Mouse (Mus musculus): ENCODE data around the gene Scd3.

Scd3 gene

GRCm38 (mm10) chr19:44203015-44203564, at the start of gene Scd3:
Gene Scd3, plus strand, starts transcription at chr19:44203269.
- no peaks in the 10 kb centered on the region for H3K9me3 ChIP-seq (ENCODE audit: low read length)
- H3K4me3 ChIP-seq (replicated peaks; ENCODE audit: low read length): no peak within 1 kb of the TSS
- H3K27me3 ChIP-seq (ENCODE audit: insufficient read depth, low read length): peaks cover 19% of the 10 kb centered on the region
- H3K4me1 ChIP-seq (replicated peaks; ENCODE audit: low read depth, low read length): peaks cover 12% of the 10 kb centered on the region
- no peak for TF ChIP-seq POU5F1 (IDR thresholded peaks at IDR 0.05; ENCODE audit: borderline replicate concordance, low read length)
- TF ChIP-seq NANOG (IDR thresholded peaks at IDR 0.05; ENCODE audit: borderline replicate concordance, low read length): no peak
- no peak for TF ChIP-seq CTCF (conservative IDR thresholded peaks at IDR 0.05; ENCODE audit: low read length)
- H3K36me3 ChIP-seq (ENCODE audit: insufficient read depth, low read length): no peaks in the 10 kb centered on the region

- peaks cover 14% of the 10 kb centered on the region for H3K4me1 ChIP-seq (replicated peaks; ENCODE audit: low read depth, low read length)
- H3K27me3 ChIP-seq (ENCODE audit: insufficient read depth, low read length): peaks cover 20% of the 10 kb centered on the region
- no peak for TF ChIP-seq POU5F1 (IDR thresholded peaks at IDR 0.05; ENCODE audit: borderline replicate concordance, low read length)
- no peak for TF ChIP-seq CTCF (conservative IDR thresholded peaks at IDR 0.05; ENCODE audit: low read length)
- TF ChIP-seq NANOG (IDR thresholded peaks at IDR 0.05; ENCODE audit: borderline replicate concordance, low read length): no peak
- no peaks in the 10 kb centered on the region for H3K36me3 ChIP-seq (ENCODE audit: insufficient read depth, low read length)
- no peaks in the 10 kb centered on the region for H3K9me3 ChIP-seq (ENCODE audit: low read length)
- H3K4me3 ChIP-seq (replicated peaks; ENCODE audit: low read length): no peak overlapping the region
Measured at GRCm38 (mm10) chr19:44153781-44154180, 49.3 kb upstream of the Scd3 start.

GRCm38 (mm10) chr19:44157005-44157404, 46.1 kb upstream of the Scd3 start:
- Histone ChIP-seq H3K4me3 (replicated peaks; ENCODE audit: low read length) (no peak overlapping the region), H3K36me3 (ENCODE audit: insufficient read depth, low read length) (no peaks in the 10 kb centered on the region), H3K4me1 (replicated peaks; ENCODE audit: low read depth, low read length) (peaks cover 14% of the 10 kb centered on the region), H3K9me3 (ENCODE audit: low read length) (no peaks in the 10 kb centered on the region), H3K27me3 (ENCODE audit: insufficient read depth, low read length) (peaks cover 13% of the 10 kb centered on the region)
- no peak for TF ChIP-seq CTCF (conservative IDR thresholded peaks at IDR 0.05; ENCODE audit: low read length)
- no peak for TF ChIP-seq POU5F1 (IDR thresholded peaks at IDR 0.05; ENCODE audit: borderline replicate concordance, low read length)
- no peak for TF ChIP-seq NANOG (IDR thresholded peaks at IDR 0.05; ENCODE audit: borderline replicate concordance, low read length)

- no peaks in the 10 kb centered on the region for H3K36me3 ChIP-seq (ENCODE audit: insufficient read depth, low read length)
- H3K27me3 ChIP-seq (ENCODE audit: insufficient read depth, low read length): peaks cover 7% of the 10 kb centered on the region
- H3K4me3 ChIP-seq (replicated peaks; ENCODE audit: low read length): no peak overlapping the region
- H3K4me1 ChIP-seq (replicated peaks; ENCODE audit: low read depth, low read length): peaks cover 6% of the 10 kb centered on the region; the same call in 1 of the 2 replicates
- TF ChIP-seq CTCF (conservative IDR thresholded peaks at IDR 0.05; ENCODE audit: low read length) (no peak), POU5F1 (IDR thresholded peaks at IDR 0.05; ENCODE audit: borderline replicate concordance, low read length) (no peak), NANOG (IDR thresholded peaks at IDR 0.05; ENCODE audit: borderline replicate concordance, low read length) (no peak)
- no peaks in the 10 kb centered on the region for H3K9me3 ChIP-seq (ENCODE audit: low read length)
Measured at GRCm38 (mm10) chr19:44159386-44159785, 43.7 kb upstream of the Scd3 start.

- Histone ChIP-seq H3K9me3 (ENCODE audit: low read length) (no peaks in the 10 kb centered on the region), H3K27me3 (ENCODE audit: insufficient read depth, low read length) (peaks cover 3% of the 10 kb centered on the region), H3K4me3 (replicated peaks; ENCODE audit: low read length) (no peak overlapping the region), H3K4me1 (replicated peaks; ENCODE audit: low read depth, low read length) (peaks cover 6% of the 10 kb centered on the region; the same call in 1 of the 2 replicates), H3K36me3 (ENCODE audit: insufficient read depth, low read length) (no peaks in the 10 kb centered on the region)
- TF ChIP-seq CTCF (conservative IDR thresholded peaks at IDR 0.05; ENCODE audit: low read length): peak; percentile 68
- TF ChIP-seq NANOG (IDR thresholded peaks at IDR 0.05; ENCODE audit: borderline replicate concordance, low read length): no peak
Measured at GRCm38 (mm10) chr19:44161515-44161914, 41.6 kb upstream of the Scd3 start.

GRCm38 (mm10) chr19:44174835-44175234, 28.2 kb upstream of the Scd3 start:
- H3K27me3 ChIP-seq (ENCODE audit: insufficient read depth, low read length): peaks cover 6% of the 10 kb centered on the region; the same call in 1 of the 2 replicates
- H3K4me3 ChIP-seq (replicated peaks; ENCODE audit: low read length): no peak overlapping the region
- TF ChIP-seq CTCF (conservative IDR thresholded peaks at IDR 0.05; ENCODE audit: low read length) (no peak), NANOG (IDR thresholded peaks at IDR 0.05; ENCODE audit: borderline replicate concordance, low read length) (no peak), POU5F1 (IDR thresholded peaks at IDR 0.05; ENCODE audit: borderline replicate concordance, low read length) (no peak)

GRCm38 (mm10) chr19:44176741-44177140, 26.3 kb upstream of the Scd3 start:
- H3K4me3 ChIP-seq (replicated peaks; ENCODE audit: low read length): no peak overlapping the region

More at GRCm38 (mm10) chr19:44174835-44175234, 28.2 kb upstream of the Scd3 start:
- H3K36me3 ChIP-seq (ENCODE audit: insufficient read depth, low read length): no peaks in the 10 kb centered on the region
- H3K9me3 ChIP-seq (ENCODE audit: low read length): peaks cover 20% of the 10 kb centered on the region
- H3K4me1 ChIP-seq (replicated peaks; ENCODE audit: low read depth, low read length): no peaks in the 10 kb centered on the region

GRCm38 (mm10) chr19:44180502-44180901, 22.6 kb upstream of the Scd3 start:
- H3K4me3 ChIP-seq (replicated peaks; ENCODE audit: low read length): no peak overlapping the region
- peaks cover 20% of the 10 kb centered on the region for H3K9me3 ChIP-seq (ENCODE audit: low read length)
- H3K4me1 ChIP-seq (replicated peaks; ENCODE audit: low read depth, low read length): no peaks in the 10 kb centered on the region
- TF ChIP-seq CTCF (conservative IDR thresholded peaks at IDR 0.05; ENCODE audit: low read length) (no peak), NANOG (IDR thresholded peaks at IDR 0.05; ENCODE audit: borderline replicate concordance, low read length) (no peak), POU5F1 (IDR thresholded peaks at IDR 0.05; ENCODE audit: borderline replicate concordance, low read length) (no peak)
- peaks cover 2% of the 10 kb centered on the region; the same call in 1 of the 2 replicates for H3K27me3 ChIP-seq (ENCODE audit: insufficient read depth, low read length)
- no peaks in the 10 kb centered on the region for H3K36me3 ChIP-seq (ENCODE audit: insufficient read depth, low read length)

More at GRCm38 (mm10) chr19:44176741-44177140, 26.3 kb upstream of the Scd3 start:
- no peak for TF ChIP-seq NANOG (IDR thresholded peaks at IDR 0.05; ENCODE audit: borderline replicate concordance, low read length)
- no peak for TF ChIP-seq POU5F1 (IDR thresholded peaks at IDR 0.05; ENCODE audit: borderline replicate concordance, low read length)
- TF ChIP-seq CTCF (conservative IDR thresholded peaks at IDR 0.05; ENCODE audit: low read length): no peak
- peaks cover 6% of the 10 kb centered on the region; the same call in 1 of the 2 replicates for H3K27me3 ChIP-seq (ENCODE audit: insufficient read depth, low read length)
- H3K36me3 ChIP-seq (ENCODE audit: insufficient read depth, low read length): no peaks in the 10 kb centered on the region
- peaks cover 20% of the 10 kb centered on the region for H3K9me3 ChIP-seq (ENCODE audit: low read length)
- no peaks in the 10 kb centered on the region for H3K4me1 ChIP-seq (replicated peaks; ENCODE audit: low read depth, low read length)

GRCm38 (mm10) chr19:44183968-44184367, 19.1 kb upstream of the Scd3 start:
- Histone ChIP-seq H3K9me3 (ENCODE audit: low read length) (no peaks in the 10 kb centered on the region), H3K4me1 (replicated peaks; ENCODE audit: low read depth, low read length) (no peaks in the 10 kb centered on the region), H3K27me3 (ENCODE audit: insufficient read depth, low read length) (peaks cover 2% of the 10 kb centered on the region; the same call in 1 of the 2 replicates), H3K36me3 (ENCODE audit: insufficient read depth, low read length) (no peaks in the 10 kb centered on the region), H3K4me3 (replicated peaks; ENCODE audit: low read length) (no peak overlapping the region)
- TF ChIP-seq CTCF (conservative IDR thresholded peaks at IDR 0.05; ENCODE audit: low read length) (no peak), NANOG (IDR thresholded peaks at IDR 0.05; ENCODE audit: borderline replicate concordance, low read length) (no peak), POU5F1 (IDR thresholded peaks at IDR 0.05; ENCODE audit: borderline replicate concordance, low read length) (no peak)
